Mouse (Mus musculus) left cerebral cortex, postnatal 14 days (tissue): ENCODE data around the gene Ttc34. TPM values are rescaled to one million over a fixed set of nuclear protein-coding genes. Genes with fewer than 3 reads are reported as not detected.

Experiments used
- DNase-seq, 2 experiments: peaks; one replicate each; pipeline ENCODE4 v3.0.0; 2021 to 2022; ENCODE audit warnings: low spot score in 2 of 2, mixed read lengths in 1 of 2
- intact Hi-C: fragments of 180-260 bp; cut with DNase I; formaldehyde crosslinking; loops from one replicate; pipeline ENCODE4 v1.15.1; 2025
- total RNA-seq, 2 experiments: library from RNA; stranded (reverse); gene quantifications; 2 replicates each; pipeline ENCODE4 v1.2.3; 2021

The Ttc34 gene
- total RNA-seq, 2 experiments from 2014 or later = 2.3 to 3.9 TPM

- DNase-seq = no peak
- intact Hi-C loops = no loop called here
Observed at GRCm38 (mm10) chr4:154916662-154917061, 79.4 kb downstream of the Ttc34 start.

Other genes with a start within 250 kb of the Ttc34 start
- 1 to 10 TPM; 6.8 TPM for gene Prdm16, start 200.6 kb upstream of the Ttc34 start, total RNA-seq
- gene Actrt2, start 169.6 kb upstream of the Ttc34 start, total RNA-seq = not detected
- under 1 TPM; 0.24 to 0.30 TPM for gene Mmel1, start 32.1 kb downstream of the Ttc34 start, total RNA-seq
- 10 to 100 TPM; 33.4 to 34.0 TPM for gene Fam213b, start 61.7 kb downstream of the Ttc34 start, total RNA-seq
- 1 to 10 TPM; 1.3 to 1.6 TPM for gene Tnfrsf14, start 91.1 kb downstream of the Ttc34 start, total RNA-seq
- 10 to 100 TPM; 32.6 to 48.7 TPM for gene Hes5, start 123.5 kb downstream of the Ttc34 start, total RNA-seq
- 10 to 100 TPM; 31.8 to 33.4 TPM for gene Pank4, start 126.7 kb downstream of the Ttc34 start, total RNA-seq
- 10 to 100 TPM; 50.2 to 50.5 TPM for gene Plch2, start 219.3 kb downstream of the Ttc34 start, total RNA-seq
- gene Pex10, start 229.6 kb downstream of the Ttc34 start, total RNA-seq = 10 to 100 TPM; 21.2 to 23.1 TPM
- 10 to 100 TPM; 65.5 to 67.8 TPM for gene Rer1, start 248.9 kb downstream of the Ttc34 start, total RNA-seq
- 10 to 100 TPM; 12.1 to 12.9 TPM for gene Morn1, start 249.1 kb downstream of the Ttc34 start, total RNA-seq